Comparison of ENCODE assay signal across 8 mouse cellular contexts in genomic region chr9:42326688-42327440, GRCm38 (mm10).
A peak's percentile ranks its signal among the peaks of the same experiment; 100 is the strongest.
DNase-seq lines count a peak whose midpoint lies in the region; ATAC-seq and TF ChIP-seq lines count a peak whose summit lies in the region.

No protein-coding gene starts in this region.

- TF ChIP-seq CTCF in liver, adult 2 months (IDR thresholded peaks at IDR 0.05; ENCODE audit: low read depth, low read length) = peak; percentile 25; the same call in 1 of the 2 replicates
- TF ChIP-seq CTCF in Patski (IDR thresholded peaks at IDR 0.05) = peak; percentile 70
- peak; percentile 78 for TF ChIP-seq CTCF in stomach, postnatal 0 days (IDR thresholded peaks at IDR 0.05; ENCODE audit: low read depth)

- in situ Hi-C loops in Patski (cut with MboI; ENCODE audit: low pct_unique_long_range_greater_than_20kb) = loop anchor here (5.0 kb wide), 1 partner anchor 620 kb away; no protein-coding TSS in a partner anchor

- peak; percentile 35 for DNase-seq in liver, adult 2 months (ENCODE audit: extremely low read depth, low read depth, low spot score)
- DNase-seq in liver, embryonic 11.5 days (ENCODE audit: low spot score) = no peak
- DNase-seq in Patski (ENCODE audit: low read depth, low spot score) = no peak
- DNase-seq in lung, postnatal 25 days (ENCODE audit: low spot score) = peak; percentile 45
- no peak for DNase-seq in stomach, postnatal 0 days (ENCODE audit: low spot score)

- ATAC-seq in liver, embryonic 11.5 days (replicated peaks; ENCODE audit: low FRiP score) = no peak
- ATAC-seq in Patski = peak; percentile 39
- peak; percentile 68 for ATAC-seq in common myeloid progenitor, adult 5-6 weeks (replicated peaks; ENCODE audit: low read depth, poor library complexity, severe bottlenecking)
- ATAC-seq in hindbrain, embryonic 15.5 days (ENCODE audit: low FRiP score, low read depth) = peak; percentile 85
- ATAC-seq in stomach, postnatal 0 days (ENCODE audit: low FRiP score, low TSS enrichment) = no peak
- no peak for ATAC-seq in inflammation-experienced regulatory T-cells, adult 6 months

- H3K9ac ChIP-seq in liver, adult 2 months (ENCODE audit: low read depth, low read length) = no peak overlapping the region
- H3K9ac ChIP-seq in liver, embryonic 11.5 days (ENCODE audit: low read depth, low read length) = no peak overlapping the region
- no peak overlapping the region for H3K9ac ChIP-seq in hindbrain, embryonic 15.5 days
- no peak overlapping the region for H3K9ac ChIP-seq in stomach, postnatal 0 days (ENCODE audit: low read length)

- 26% methylated on average over 11 of the region's 11 CpGs for WGBS in liver, adult 2 months
- 32% methylated on average over 11 of the region's 11 CpGs for WGBS in liver, embryonic 11.5 days
- 23% methylated on average over 11 of the region's 11 CpGs for WGBS in hindbrain, embryonic 15.5 days
- 26% methylated on average over 11 of the region's 11 CpGs for WGBS in stomach, postnatal 0 days

- no peaks in the 10 kb centered on the region for H3K4me1 ChIP-seq in liver, adult 2 months (ENCODE audit: control insufficient read depth, insufficient read depth, low read length)
- H3K4me1 ChIP-seq in liver, embryonic 11.5 days (replicated peaks; ENCODE audit: control insufficient read depth, insufficient read depth, low read length) = no peaks in the 10 kb centered on the region
- no peaks in the 10 kb centered on the region; the same call in 1 of the 2 replicates for H3K4me1 ChIP-seq in hindbrain, embryonic 15.5 days (replicated peaks)
- no peaks in the 10 kb centered on the region for H3K4me1 ChIP-seq in stomach, postnatal 0 days (replicated peaks; ENCODE audit: control insufficient read depth, insufficient read depth)

- H3K27ac ChIP-seq in liver, adult 2 months (replicated peaks; ENCODE audit: insufficient read depth, low read depth, low read length) = no peak overlapping the region
- no peak overlapping the region for H3K27ac ChIP-seq in liver, embryonic 11.5 days (ENCODE audit: low read depth, low read length)
- no peak overlapping the region for H3K27ac ChIP-seq in hindbrain, embryonic 15.5 days (replicated peaks)
- no peak overlapping the region for H3K27ac ChIP-seq in stomach, postnatal 0 days (replicated peaks)

- CTCF ChIA-PET in Patski (lab: Charles Lee) = interaction anchor here (0.7 to 1.5 kb wide), 14 partner anchors 8 to 625 kb away, joined by 3 to 7 read pairs (median 3); partner anchors contain the start of gene Grik4

- POLR2A ChIA-PET in Patski (lab: Charles Lee) = no interaction called here

- no peaks in the 10 kb centered on the region for H3K9me3 ChIP-seq in liver, embryonic 11.5 days (ENCODE audit: control insufficient read depth, low read length)
- H3K9me3 ChIP-seq in hindbrain, embryonic 15.5 days = no peaks in the 10 kb centered on the region
- no peaks in the 10 kb centered on the region for H3K9me3 ChIP-seq in stomach, postnatal 0 days (ENCODE audit: control insufficient read depth, low read length)

- H3K79me2 ChIP-seq in liver, adult 2 months (ENCODE audit: control insufficient read depth, insufficient read depth, low read length) = no peaks in the 10 kb centered on the region

- no peak for TF ChIP-seq POLR2A in liver, adult 2 months (IDR thresholded peaks at IDR 0.05; ENCODE audit: extremely low read depth, insufficient read depth, low read length)

- H3K27me3 ChIP-seq in liver, adult 2 months (ENCODE audit: control insufficient read depth, insufficient read depth, low read length) = no peaks in the 10 kb centered on the region
- no peaks in the 10 kb centered on the region; the same call in 1 of the 2 replicates for H3K27me3 ChIP-seq in liver, embryonic 11.5 days (replicated peaks; ENCODE audit: control insufficient read depth, insufficient read depth, low read length)
- peaks cover 63% of the 10 kb centered on the region for H3K27me3 ChIP-seq in Patski
- no peaks in the 10 kb centered on the region for H3K27me3 ChIP-seq in hindbrain, embryonic 15.5 days
- H3K27me3 ChIP-seq in stomach, postnatal 0 days (ENCODE audit: control insufficient read depth, insufficient read depth, low read length) = no peaks in the 10 kb centered on the region

- no peak for TF ChIP-seq EP300 in stomach, postnatal 0 days (optimal IDR thresholded peaks at IDR 0.05)

- H3K4me2 ChIP-seq in liver, embryonic 11.5 days = no peak overlapping the region
- H3K4me2 ChIP-seq in hindbrain, embryonic 15.5 days = no peak overlapping the region
- no peak overlapping the region for H3K4me2 ChIP-seq in stomach, postnatal 0 days (replicated peaks; ENCODE audit: low read depth)

- H3K4me3 ChIP-seq in liver, adult 2 months (ENCODE audit: insufficient read depth, low read depth, low read length) = no peak overlapping the region
- H3K4me3 ChIP-seq in liver, embryonic 11.5 days (ENCODE audit: low read depth, low read length) = no peak overlapping the region
- H3K4me3 ChIP-seq in hindbrain, embryonic 15.5 days = no peak overlapping the region
- no peak overlapping the region for H3K4me3 ChIP-seq in stomach, postnatal 0 days (ENCODE audit: low read depth, low read length)

- H3K36me3 ChIP-seq in liver, adult 2 months (ENCODE audit: control insufficient read depth, insufficient read depth, low read length) = no peaks in the 10 kb centered on the region
- no peaks in the 10 kb centered on the region for H3K36me3 ChIP-seq in liver, embryonic 11.5 days (ENCODE audit: control insufficient read depth, insufficient read depth, low read length)
- no peaks in the 10 kb centered on the region for H3K36me3 ChIP-seq in hindbrain, embryonic 15.5 days
- H3K36me3 ChIP-seq in stomach, postnatal 0 days (ENCODE audit: control insufficient read depth, insufficient read depth, low read length) = no peaks in the 10 kb centered on the region

Comparison
In these comparisons a context has a peak if more than half of its experiments do, and no peak if none do; other contexts are left out.
1. DNase-seq: peak in liver, adult 2 months (single experiment) and lung, postnatal 25 days (single experiment); none in liver, embryonic 11.5 days (single experiment), Patski (single experiment) and stomach, postnatal 0 days (single experiment).
2. CTCF ChIP-seq: peak in every context shown above with its lines; median percentile 78 in stomach, postnatal 0 days; 70 in Patski; 25 in liver, adult 2 months.
3. ATAC-seq: peak in Patski (single experiment), common myeloid progenitor, adult 5-6 weeks (single experiment) and hindbrain, embryonic 15.5 days (single experiment); none in liver, embryonic 11.5 days (single experiment), stomach, postnatal 0 days (single experiment) and inflammation-experienced regulatory T-cells, adult 6 months (single experiment).